Mouse (Mus musculus): ENCODE results near the gene Ovol2.
A peak's percentile ranks its signal among the peaks of the same experiment; 100 is the strongest.

The Ovol2 gene

GRCm38 (mm10) chr2:144310273-144310672 lies 21.7 kb downstream of the Ovol2 start:
- no peak for DNase-seq

GRCm38 (mm10) chr2:144308561-144308960 lies 23.4 kb downstream of the Ovol2 start:
- DNase-seq = peak; percentile 53 to 68

GRCm38 (mm10) chr2:144305721-144306294 lies 26.1 kb downstream of the Ovol2 start:
- DNase-seq = peak; percentile 34 to 45

- DNase-seq = no peak
Observed at GRCm38 (mm10) chr2:144301101-144301500, 30.8 kb downstream of the Ovol2 start.

GRCm38 (mm10) chr2:144299749-144300669 lies 31.9 kb downstream of the Ovol2 start:
- no peak for DNase-seq

- DNase-seq = no peak
Observed at GRCm38 (mm10) chr2:144295145-144295735, 36.7 kb downstream of the Ovol2 start.

- DNase-seq = no peak
Observed at GRCm38 (mm10) chr2:144291600-144292305, 40.2 kb downstream of the Ovol2 start.

- no peak for DNase-seq
Observed at GRCm38 (mm10) chr2:144290321-144290720, 41.6 kb downstream of the Ovol2 start.

- DNase-seq = no peak
Observed at GRCm38 (mm10) chr2:144281417-144281816, 50.5 kb downstream of the Ovol2 start.

GRCm38 (mm10) chr2:144280568-144280967 lies 51.4 kb downstream of the Ovol2 start:
- DNase-seq = no peak

- peak; percentile 66 to 80 for DNase-seq
Observed at GRCm38 (mm10) chr2:144279742-144280141, 52.2 kb downstream of the Ovol2 start.

- DNase-seq = no peak
Observed at GRCm38 (mm10) chr2:144276885-144277284, 55.1 kb downstream of the Ovol2 start.

GRCm38 (mm10) chr2:144274741-144275140 lies 57.2 kb downstream of the Ovol2 start:
- DNase-seq = no peak

GRCm38 (mm10) chr2:144272088-144272487 lies 59.9 kb downstream of the Ovol2 start:
- DNase-seq = no peak

- peak; percentile 94 to 97 for DNase-seq
Observed at GRCm38 (mm10) chr2:144270507-144271420, 61.2 kb downstream of the Ovol2 start, which contains the start of the genes Mgme1 and Snx5. Mgme1 (plus strand) TSS chr2:144270663. Snx5 (minus strand) TSS chr2:144270906.

- DNase-seq = no peak
Observed at GRCm38 (mm10) chr2:144269679-144270475, 62.1 kb downstream of the Ovol2 start.

GRCm38 (mm10) chr2:144269306-144269650 lies 62.7 kb downstream of the Ovol2 start:
- DNase-seq = peak in 1 of 2 experiments; percentile 40

- DNase-seq = no peak
Observed at GRCm38 (mm10) chr2:144268446-144269305, 63.3 kb downstream of the Ovol2 start.

GRCm38 (mm10) chr2:144267731-144268015 lies 64.3 kb downstream of the Ovol2 start:
- no peak for DNase-seq
